Mouse (Mus musculus): ENCODE measurements around the gene Prkci. TPM values are rescaled to one million over a fixed set of nuclear protein-coding genes. Genes with fewer than 3 reads are reported as not detected.
A peak's percentile ranks its signal among the peaks of the same experiment; 100 is the strongest.

Prkci gene
- polyA plus RNA-seq, 1 experiment = 10.8 TPM

- Histone ChIP-seq H3K4me2 (ENCODE audit: low read depth) (peak overlapping the region; percentile 70), H3K4me3 (peak overlapping the region; percentile 32), H3K36me3 (ENCODE audit: control insufficient read depth, insufficient read depth) (peaks cover under 1% of the 10 kb centered on the region), H3K79me2 (ENCODE audit: control insufficient read depth, insufficient read depth) (peaks cover 26% of the 10 kb centered on the region), H3K27me3 (ENCODE audit: control insufficient read depth, insufficient read depth, insufficient read length) (no peaks in the 10 kb centered on the region), H3ac (ENCODE audit: control insufficient read depth, insufficient read length) (peak overlapping the region; percentile 71)
- TF ChIP-seq TCF3 (IDR thresholded peaks at IDR 0.05; ENCODE audit: insufficient read length, low read depth) (no peak), MYOD1 (IDR thresholded peaks at IDR 0.05; ENCODE audit: control insufficient read depth in 1 of 3, insufficient read length in 2 of 3, low read depth in 2 of 3) (peak in 1 of 3 experiments; percentile 42), MAX (IDR thresholded peaks at IDR 0.05; ENCODE audit: low read depth) (no peak), POLR2AphosphoS2 (IDR thresholded peaks at IDR 0.05; ENCODE audit: insufficient read length, low read depth) (no peak), TCF12 (IDR thresholded peaks at IDR 0.05; ENCODE audit: insufficient read depth, poor library complexity, severe bottlenecking) (no peak), USF1 (IDR thresholded peaks at IDR 0.05; ENCODE audit: low read depth) (no peak)
Measured at GRCm38 (mm10) chr3:31093196-31093595, 97.6 kb downstream of the Prkci start.

GRCm38 (mm10) chr3:31093627-31094351 is 98.2 kb downstream of the Prkci start:
- H3K27me3 ChIP-seq (ENCODE audit: control insufficient read depth, insufficient read depth, insufficient read length) = no peaks in the 10 kb centered on the region
- H3K36me3 ChIP-seq (ENCODE audit: control insufficient read depth, insufficient read depth) = peaks cover 7% of the 10 kb centered on the region
- peak overlapping the region; percentile 71 for H3ac ChIP-seq (ENCODE audit: control insufficient read depth, insufficient read length)
- TF ChIP-seq POLR2A (IDR thresholded peaks at IDR 0.05; ENCODE audit: insufficient read length, low read depth) (peak; percentile 68), SRF (IDR thresholded peaks at IDR 0.05; ENCODE audit: control insufficient read depth, insufficient read length, low read depth) (no peak), USF1 (IDR thresholded peaks at IDR 0.05; ENCODE audit: low read depth) (no peak), TCF12 (IDR thresholded peaks at IDR 0.05; ENCODE audit: insufficient read depth, poor library complexity, severe bottlenecking) (no peak), MYOG (IDR thresholded peaks at IDR 0.05; ENCODE audit: control insufficient read depth in 1 of 3, insufficient read depth in 1 of 3, insufficient read length in 2 of 3, low read depth in 2 of 3) (peak in 2 of 3 experiments; percentile 75 to 87), E2F4 (IDR thresholded peaks at IDR 0.05; ENCODE audit: insufficient read depth) (no peak), POLR2AphosphoS2 (IDR thresholded peaks at IDR 0.05; ENCODE audit: insufficient read length, low read depth) (peak; percentile 46), TCF3 (IDR thresholded peaks at IDR 0.05; ENCODE audit: insufficient read length, low read depth) (peak; percentile 26), REST (IDR thresholded peaks at IDR 0.05; ENCODE audit: insufficient read depth, insufficient read length) (no peak), CEBPB (IDR thresholded peaks at IDR 0.05; ENCODE audit: insufficient read depth, poor library complexity, severe bottlenecking) (peak; percentile 62; the same call in 1 of the 2 replicates), MYOD1 (IDR thresholded peaks at IDR 0.05; ENCODE audit: control insufficient read depth in 1 of 3, insufficient read length in 2 of 3, low read depth in 2 of 3) (peak in 2 of 3 experiments; percentile 77 to 78), MAX (IDR thresholded peaks at IDR 0.05; ENCODE audit: low read depth) (no peak)
- H3K79me2 ChIP-seq (ENCODE audit: control insufficient read depth, insufficient read depth) = peaks cover 32% of the 10 kb centered on the region
- H3K4me3 ChIP-seq = peak overlapping the region; percentile 32
- peak overlapping the region; percentile 70 for H3K4me2 ChIP-seq (ENCODE audit: low read depth)

- peak within 1 kb of the TSS; percentile 90 for H3K4me2 ChIP-seq (ENCODE audit: low read depth)
- H3K27me3 ChIP-seq (ENCODE audit: control insufficient read depth, insufficient read depth, insufficient read length) = no peaks in the 10 kb centered on the region
- peak; percentile 92 for TF ChIP-seq POLR2A (IDR thresholded peaks at IDR 0.05; ENCODE audit: insufficient read length, low read depth)
- TF ChIP-seq TCF3 (IDR thresholded peaks at IDR 0.05; ENCODE audit: insufficient read length, low read depth) = no peak
- TF ChIP-seq E2F4 (IDR thresholded peaks at IDR 0.05; ENCODE audit: insufficient read depth) = no peak
- peak; percentile 28 for TF ChIP-seq REST (IDR thresholded peaks at IDR 0.05; ENCODE audit: insufficient read depth, insufficient read length)
- no peak for TF ChIP-seq TCF12 (IDR thresholded peaks at IDR 0.05; ENCODE audit: insufficient read depth, poor library complexity, severe bottlenecking)
- peak in 2 of 3 experiments; percentile 58 to 66 for TF ChIP-seq MYOG (IDR thresholded peaks at IDR 0.05; ENCODE audit: control insufficient read depth in 1 of 3, insufficient read depth in 1 of 3, insufficient read length in 2 of 3, low read depth in 2 of 3)
- no peak for TF ChIP-seq CEBPB (IDR thresholded peaks at IDR 0.05; ENCODE audit: insufficient read depth, poor library complexity, severe bottlenecking)
- TF ChIP-seq USF1 (IDR thresholded peaks at IDR 0.05; ENCODE audit: low read depth) = no peak
- TF ChIP-seq MYOD1 (IDR thresholded peaks at IDR 0.05; ENCODE audit: control insufficient read depth in 1 of 3, insufficient read length in 2 of 3, low read depth in 2 of 3) = peak in 2 of 3 experiments; percentile 52 to 85
- TF ChIP-seq POLR2AphosphoS2 (IDR thresholded peaks at IDR 0.05; ENCODE audit: insufficient read length, low read depth) = peak; percentile 85
- no peak for TF ChIP-seq SRF (IDR thresholded peaks at IDR 0.05; ENCODE audit: control insufficient read depth, insufficient read length, low read depth)
- no peak for TF ChIP-seq MAX (IDR thresholded peaks at IDR 0.05; ENCODE audit: low read depth)
- peak within 1 kb of the TSS; percentile 71 for H3ac ChIP-seq (ENCODE audit: control insufficient read depth, insufficient read length)
- peaks cover 7% of the 10 kb centered on the region for H3K36me3 ChIP-seq (ENCODE audit: control insufficient read depth, insufficient read depth)
- H3K4me3 ChIP-seq = peak within 1 kb of the TSS; percentile 90
- H3K79me2 ChIP-seq (ENCODE audit: control insufficient read depth, insufficient read depth) = peaks cover 41% of the 10 kb centered on the region
Measured at GRCm38 (mm10) chr3:31094531-31095178, 99.1 kb downstream of the Prkci start, which contains the start of gene Skil. TSS of gene Skil (plus strand) at chr3:31095058.

GRCm38 (mm10) chr3:31095179-31095490 is 99.6 kb downstream of the Prkci start:
- H3ac ChIP-seq (ENCODE audit: control insufficient read depth, insufficient read length) = peak overlapping the region; percentile 71
- no peak overlapping the region for H3K4me2 ChIP-seq (ENCODE audit: low read depth)
- peaks cover 7% of the 10 kb centered on the region for H3K36me3 ChIP-seq (ENCODE audit: control insufficient read depth, insufficient read depth)
- H3K27me3 ChIP-seq (ENCODE audit: control insufficient read depth, insufficient read depth, insufficient read length) = no peaks in the 10 kb centered on the region
- H3K79me2 ChIP-seq (ENCODE audit: control insufficient read depth, insufficient read depth) = peaks cover 46% of the 10 kb centered on the region
- H3K4me3 ChIP-seq = peak overlapping the region; percentile 90
- TF ChIP-seq SRF (IDR thresholded peaks at IDR 0.05; ENCODE audit: control insufficient read depth, insufficient read length, low read depth) (no peak), E2F4 (IDR thresholded peaks at IDR 0.05; ENCODE audit: insufficient read depth) (no peak), TCF3 (IDR thresholded peaks at IDR 0.05; ENCODE audit: insufficient read length, low read depth) (no peak), MYOD1 (IDR thresholded peaks at IDR 0.05; ENCODE audit: control insufficient read depth in 1 of 3, insufficient read length in 2 of 3, low read depth in 2 of 3) (no peak), TCF12 (IDR thresholded peaks at IDR 0.05; ENCODE audit: insufficient read depth, poor library complexity, severe bottlenecking) (no peak), POLR2A (IDR thresholded peaks at IDR 0.05; ENCODE audit: insufficient read length, low read depth) (no peak), MYOG (IDR thresholded peaks at IDR 0.05; ENCODE audit: control insufficient read depth in 1 of 3, insufficient read depth in 1 of 3, insufficient read length in 2 of 3, low read depth in 2 of 3) (no peak), REST (IDR thresholded peaks at IDR 0.05; ENCODE audit: insufficient read depth, insufficient read length) (no peak), CEBPB (IDR thresholded peaks at IDR 0.05; ENCODE audit: insufficient read depth, poor library complexity, severe bottlenecking) (no peak), POLR2AphosphoS2 (IDR thresholded peaks at IDR 0.05; ENCODE audit: insufficient read length, low read depth) (no peak), MAX (IDR thresholded peaks at IDR 0.05; ENCODE audit: low read depth) (no peak), USF1 (IDR thresholded peaks at IDR 0.05; ENCODE audit: low read depth) (no peak)
